Mouse (Mus musculus): Measurements from ENCODE around the gene Mycbpap. TPM values are rescaled to one million over a fixed set of nuclear protein-coding genes. Genes with fewer than 3 reads are reported as not detected.

The Mycbpap gene
- polyA plus RNA-seq, 1 experiment from 2014 or later, result 0.05 TPM

DNA sequence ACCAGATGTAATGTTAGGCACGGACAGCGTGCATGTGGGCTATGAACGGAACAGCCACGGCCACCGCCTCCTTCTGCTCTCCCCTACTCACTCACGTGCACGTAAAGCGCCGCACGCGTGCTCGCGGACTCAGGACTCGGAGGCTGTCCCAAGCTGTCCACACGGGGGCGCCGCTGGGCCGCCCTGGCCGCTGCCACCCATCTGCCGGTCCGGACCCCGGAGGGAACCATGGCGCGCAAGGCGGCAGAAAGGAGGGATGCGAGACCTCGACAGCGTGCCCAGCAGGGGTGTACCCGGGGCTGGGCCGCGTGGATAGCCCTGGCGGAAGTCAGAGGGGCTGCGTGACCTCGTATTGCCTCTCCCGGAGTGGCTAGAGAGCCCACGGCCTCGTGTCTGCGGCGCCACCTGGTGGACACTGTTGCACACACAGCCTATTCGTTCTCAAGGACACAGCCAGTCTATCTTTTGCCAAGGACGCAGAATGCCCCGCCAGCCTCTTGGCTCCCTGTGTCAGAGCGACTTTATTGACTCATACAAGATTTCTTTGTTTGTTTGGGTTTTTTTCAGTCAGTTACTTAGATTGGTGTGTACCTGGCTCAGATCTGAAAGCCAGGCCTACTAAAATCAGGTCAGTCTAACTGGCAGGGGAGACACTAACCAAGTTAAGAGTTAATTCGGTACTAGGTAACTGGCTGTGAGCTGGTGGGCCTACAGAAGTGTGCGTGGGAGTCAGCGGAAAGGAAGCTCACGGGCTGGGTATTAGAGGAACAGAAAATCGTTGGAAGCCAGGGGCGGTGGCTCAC, 27.5 kb upstream of the Mycbpap start, which contains the start of gene Rsad1:
Gene Rsad1 (minus strand): TSS at position 368 of the 803 bp plus-strand sequence.
- Histone ChIP-seq H3K4me2 (peak within 1 kb of the TSS; percentile 83), H3K9me3 (replicated peaks) (no peaks in the 10 kb centered on the region), H3K27me3 (no peaks in the 10 kb centered on the region), H3K4me1 (replicated peaks) (peaks cover 18% of the 10 kb centered on the region), H3K4me3 (replicated peaks) (peak within 1 kb of the TSS; percentile 71), H3K36me3 (no peaks in the 10 kb centered on the region), H3K9ac (peak within 1 kb of the TSS; percentile 74), H3K27ac (peak within 1 kb of the TSS; percentile 54; the same call in 1 of the 2 replicates)
- DNase-seq, result peak; percentile 84
- peak; percentile 79 for ATAC-seq (ENCODE audit: low read depth)
- WGBS (ENCODE audit: insufficient replicate concordance), result 4% methylated on average over 49 of the region's 49 CpGs

DNA sequence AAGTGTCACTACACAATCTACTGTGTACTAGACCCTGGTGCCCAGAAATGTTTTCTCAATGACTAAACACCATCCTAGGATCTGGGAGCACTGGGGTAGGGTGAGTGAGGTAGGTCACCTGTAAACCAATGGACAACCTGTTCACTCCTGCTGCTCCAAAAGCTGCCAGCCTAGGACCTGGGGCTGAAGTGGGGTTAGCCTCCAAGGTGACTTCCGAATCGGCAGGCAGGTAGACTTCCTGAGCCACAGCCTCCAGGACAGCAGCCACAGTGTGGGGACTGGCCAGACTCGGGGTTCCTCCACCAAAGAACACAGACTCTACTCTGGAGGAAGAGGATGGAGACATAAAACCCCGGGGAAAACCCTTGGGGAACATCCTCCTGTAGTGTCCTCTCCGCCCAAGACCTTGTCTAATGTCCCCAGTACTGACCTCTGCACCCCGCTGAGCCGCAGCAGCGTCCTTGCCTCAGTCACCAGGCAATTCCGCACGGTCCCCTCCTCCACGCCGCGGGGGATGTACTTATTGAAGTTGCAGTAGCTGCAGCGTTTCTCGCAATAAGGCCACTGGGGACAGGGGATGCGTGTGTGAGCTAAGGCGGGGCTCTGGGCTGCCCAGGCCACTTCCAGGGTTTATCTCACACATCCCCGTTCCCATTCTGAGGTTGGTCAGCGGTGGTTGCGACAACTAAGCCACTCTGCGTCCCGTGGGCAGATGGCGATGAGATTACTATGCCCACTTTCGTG, 26.7 kb upstream of the Mycbpap start:
- peak; percentile 21 for ATAC-seq (ENCODE audit: low read depth)
- peaks cover 18% of the 10 kb centered on the region for H3K4me1 ChIP-seq (replicated peaks)
- DNase-seq, result no peak

DNA sequence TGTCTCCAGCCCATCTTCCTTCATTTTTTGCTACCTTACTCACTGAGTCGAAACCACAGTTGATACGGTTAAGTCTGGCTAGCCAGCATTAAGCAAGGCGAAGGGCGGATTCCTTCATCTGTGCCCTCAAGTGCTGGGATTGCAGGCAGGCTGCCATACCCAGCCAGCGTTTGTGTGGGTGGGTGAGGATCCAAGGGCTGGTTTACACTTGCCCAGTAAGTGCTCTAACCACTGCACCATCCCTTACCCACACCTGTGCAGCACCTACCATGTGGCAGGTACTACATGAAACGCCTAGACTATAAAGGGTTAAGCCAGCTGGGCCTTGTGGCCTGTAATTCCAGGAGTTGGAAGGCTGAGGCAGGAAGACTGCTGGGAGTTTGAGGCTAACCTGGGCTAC, 25.7 kb upstream of the Mycbpap start:
- Histone ChIP-seq H3K27ac (no peak overlapping the region), H3K9me3 (replicated peaks) (no peaks in the 10 kb centered on the region), H3K36me3 (no peaks in the 10 kb centered on the region), H3K9ac (no peak overlapping the region), H3K4me3 (replicated peaks) (no peak overlapping the region), H3K27me3 (no peaks in the 10 kb centered on the region), H3K4me1 (replicated peaks) (peaks cover 18% of the 10 kb centered on the region), H3K4me2 (no peak overlapping the region)
- ATAC-seq (ENCODE audit: low read depth), result no peak
- WGBS (ENCODE audit: insufficient replicate concordance), result 82% methylated on average over 6 of the region's 6 CpGs
- DNase-seq, result no peak

More for the DNA sequence above, 26.7 kb upstream of the Mycbpap start:
- Histone ChIP-seq H3K27me3 (no peaks in the 10 kb centered on the region), H3K9me3 (replicated peaks) (no peaks in the 10 kb centered on the region), H3K4me2 (peak overlapping the region; percentile 83), H3K27ac (no peak overlapping the region), H3K9ac (peak overlapping the region; percentile 74), H3K36me3 (no peaks in the 10 kb centered on the region), H3K4me3 (replicated peaks) (peak overlapping the region; percentile 71)
- 9% methylated on average over 24 of the region's 24 CpGs for WGBS (ENCODE audit: insufficient replicate concordance)

- H3K36me3 ChIP-seq, result no peaks in the 10 kb centered on the region
- H3K27ac ChIP-seq, result no peak overlapping the region
- no peak overlapping the region for H3K4me2 ChIP-seq
- H3K9ac ChIP-seq, result no peak overlapping the region
- WGBS (ENCODE audit: insufficient replicate concordance), result 84% methylated on average over 5 of the region's 5 CpGs
- H3K4me1 ChIP-seq (replicated peaks), result peaks cover 18% of the 10 kb centered on the region
- no peaks in the 10 kb centered on the region for H3K27me3 ChIP-seq
- no peak overlapping the region for H3K4me3 ChIP-seq (replicated peaks)
- no peak for ATAC-seq (ENCODE audit: low read depth)
- H3K9me3 ChIP-seq (replicated peaks), result no peaks in the 10 kb centered on the region
- no peak for DNase-seq
Measured at GRCm38 (mm10) chr11:94546381-94546780, 24.8 kb upstream of the Mycbpap start.

DNA sequence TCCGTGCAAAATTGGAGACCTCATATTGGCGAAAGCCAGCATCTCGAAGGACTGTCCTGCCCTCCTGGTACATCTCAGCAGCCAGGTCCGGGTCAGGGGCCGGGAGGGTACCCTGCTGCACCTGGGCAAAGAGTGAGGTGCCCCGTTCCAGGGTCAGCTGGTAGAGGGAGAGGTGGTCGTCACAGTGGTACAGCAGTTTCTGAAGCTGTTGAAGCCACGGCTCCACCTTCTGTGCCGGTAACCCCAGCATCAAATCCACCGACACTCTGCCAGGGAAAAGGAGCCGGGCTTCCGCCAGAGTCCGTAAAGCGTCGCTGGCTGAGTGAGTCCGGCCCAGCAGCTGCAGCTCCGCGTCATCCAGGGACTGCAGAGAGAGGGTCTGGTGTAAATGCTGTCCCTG, 22.9 kb upstream of the Mycbpap start:
- 73% methylated on average over 18 of the region's 18 CpGs for WGBS (ENCODE audit: insufficient replicate concordance)
- no peaks in the 10 kb centered on the region for H3K36me3 ChIP-seq
- DNase-seq, result no peak
- H3K27ac ChIP-seq, result no peak overlapping the region
- no peak overlapping the region for H3K9ac ChIP-seq
- H3K4me3 ChIP-seq (replicated peaks), result no peak overlapping the region
- H3K4me2 ChIP-seq, result no peak overlapping the region
- ATAC-seq (ENCODE audit: low read depth), result no peak
- no peaks in the 10 kb centered on the region for H3K27me3 ChIP-seq
- H3K4me1 ChIP-seq (replicated peaks), result peaks cover 14% of the 10 kb centered on the region
- no peaks in the 10 kb centered on the region for H3K9me3 ChIP-seq (replicated peaks)

GRCm38 (mm10) chr11:94543932-94544331, 22.4 kb upstream of the Mycbpap start:
- H3K9me3 ChIP-seq (replicated peaks), result no peaks in the 10 kb centered on the region
- DNase-seq, result peak; percentile 15
- no peaks in the 10 kb centered on the region for H3K36me3 ChIP-seq
- WGBS (ENCODE audit: insufficient replicate concordance), result 55% methylated on average over 9 of the region's 9 CpGs
- peaks cover 11% of the 10 kb centered on the region for H3K4me1 ChIP-seq (replicated peaks)
- no peak for ATAC-seq (ENCODE audit: low read depth)
- H3K4me2 ChIP-seq, result no peak overlapping the region
- H3K27ac ChIP-seq, result no peak overlapping the region
- no peak overlapping the region for H3K4me3 ChIP-seq (replicated peaks)
- H3K9ac ChIP-seq, result no peak overlapping the region
- no peaks in the 10 kb centered on the region for H3K27me3 ChIP-seq

DNA sequence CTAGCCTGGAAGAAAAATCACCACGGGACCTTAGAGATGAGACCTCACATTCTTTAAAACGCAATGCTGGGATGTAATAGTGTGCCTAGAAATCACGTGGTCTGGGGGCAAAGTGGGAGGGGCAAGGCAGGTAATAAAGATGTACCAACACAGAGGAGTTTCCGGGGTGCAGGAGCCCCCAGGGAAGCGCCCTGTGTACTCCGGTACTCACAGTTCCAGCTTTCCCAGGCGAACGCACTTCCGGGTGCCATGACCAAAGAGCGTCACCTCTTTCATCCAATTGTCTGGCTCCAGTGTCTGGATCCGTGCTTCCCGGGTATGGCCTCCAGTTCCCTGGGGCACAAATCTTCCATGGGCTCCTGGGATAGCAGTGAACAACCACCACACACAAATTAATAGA, 21.8 kb upstream of the Mycbpap start:
- DNase-seq, result no peak
- H3K4me1 ChIP-seq (replicated peaks), result peaks cover 5% of the 10 kb centered on the region
- H3K27me3 ChIP-seq, result no peaks in the 10 kb centered on the region
- no peaks in the 10 kb centered on the region for H3K9me3 ChIP-seq (replicated peaks)
- H3K27ac ChIP-seq, result no peak overlapping the region
- no peak overlapping the region for H3K9ac ChIP-seq
- 84% methylated on average over 12 of the region's 12 CpGs for WGBS (ENCODE audit: insufficient replicate concordance)
- ATAC-seq (ENCODE audit: low read depth), result no peak
- no peaks in the 10 kb centered on the region for H3K36me3 ChIP-seq
- H3K4me3 ChIP-seq (replicated peaks), result no peak overlapping the region
- H3K4me2 ChIP-seq, result no peak overlapping the region

- Histone ChIP-seq H3K4me2 (no peak overlapping the region), H3K9ac (no peak overlapping the region), H3K36me3 (no peaks in the 10 kb centered on the region), H3K9me3 (replicated peaks) (no peaks in the 10 kb centered on the region), H3K27me3 (no peaks in the 10 kb centered on the region), H3K27ac (no peak overlapping the region), H3K4me1 (replicated peaks) (no peaks in the 10 kb centered on the region), H3K4me3 (replicated peaks) (no peak overlapping the region)
- DNase-seq, result no peak
- ATAC-seq (ENCODE audit: low read depth), result no peak
- 66% methylated on average over 4 of the region's 4 CpGs for WGBS (ENCODE audit: insufficient replicate concordance)
Measured at GRCm38 (mm10) chr11:94542400-94542799, 20.9 kb upstream of the Mycbpap start.

DNA sequence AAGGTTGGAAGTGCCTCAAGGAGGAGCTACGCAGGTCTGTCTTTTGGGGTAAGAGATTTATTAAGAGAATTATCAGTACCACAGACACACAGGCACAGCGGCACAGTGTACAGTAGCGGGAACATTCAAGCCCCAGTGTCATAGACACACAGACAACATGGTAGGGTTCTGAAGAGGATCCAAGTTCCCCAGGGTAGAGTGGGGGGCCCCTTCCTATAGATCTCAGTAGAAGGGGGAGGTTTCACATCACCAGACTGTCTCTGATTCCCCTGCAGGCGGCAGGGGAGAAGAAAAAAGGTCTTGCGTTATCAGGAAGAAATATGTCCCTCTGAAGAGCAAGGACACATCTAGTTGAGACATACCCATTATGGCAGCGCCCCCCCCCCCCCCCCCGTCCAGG, 18.2 kb upstream of the Mycbpap start:
- Histone ChIP-seq H3K27me3 (no peaks in the 10 kb centered on the region), H3K36me3 (no peaks in the 10 kb centered on the region), H3K9me3 (replicated peaks) (no peaks in the 10 kb centered on the region), H3K4me2 (no peak overlapping the region), H3K9ac (no peak overlapping the region), H3K27ac (no peak overlapping the region), H3K4me3 (replicated peaks) (no peak overlapping the region), H3K4me1 (replicated peaks) (no peaks in the 10 kb centered on the region)
- DNase-seq, result no peak
- no peak for ATAC-seq (ENCODE audit: low read depth)
- WGBS (ENCODE audit: insufficient replicate concordance), result 66% methylated on average over 7 of the region's 7 CpGs

- no peaks in the 10 kb centered on the region for H3K27me3 ChIP-seq
- H3K4me1 ChIP-seq (replicated peaks), result no peaks in the 10 kb centered on the region
- no peaks in the 10 kb centered on the region for H3K36me3 ChIP-seq
- no peak overlapping the region for H3K4me2 ChIP-seq
- no peak overlapping the region for H3K27ac ChIP-seq
- no peak overlapping the region for H3K9ac ChIP-seq
- no peak for ATAC-seq (ENCODE audit: low read depth)
- no peak overlapping the region for H3K4me3 ChIP-seq (replicated peaks)
- H3K9me3 ChIP-seq (replicated peaks), result no peaks in the 10 kb centered on the region
- 63% methylated on average over 8 of the region's 8 CpGs for WGBS (ENCODE audit: insufficient replicate concordance)
- DNase-seq, result no peak
Measured at GRCm38 (mm10) chr11:94538733-94539292, 17.3 kb upstream of the Mycbpap start.

DNA sequence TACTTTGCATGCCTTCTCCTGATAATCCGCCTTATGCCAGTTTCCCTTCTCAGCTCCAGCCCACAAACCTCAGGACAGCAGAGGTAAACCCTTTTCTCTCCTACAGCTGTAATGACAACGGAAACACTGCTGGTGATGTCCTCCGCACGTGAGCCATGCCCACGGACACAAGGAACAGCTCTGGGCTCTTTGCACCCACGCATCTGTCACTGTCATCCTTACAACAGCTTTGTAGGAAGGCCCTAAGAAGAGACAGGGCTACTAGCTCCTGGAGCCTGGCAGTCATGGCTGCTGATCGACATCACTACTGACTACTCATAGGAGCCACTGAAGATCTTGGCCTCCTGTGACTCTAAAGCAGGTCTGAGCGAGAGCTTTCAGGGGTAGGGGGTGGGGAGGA, 11.6 kb upstream of the Mycbpap start:
- no peak overlapping the region for H3K9ac ChIP-seq
- ATAC-seq (ENCODE audit: low read depth), result no peak
- H3K27me3 ChIP-seq, result no peaks in the 10 kb centered on the region
- H3K36me3 ChIP-seq, result no peaks in the 10 kb centered on the region
- H3K4me3 ChIP-seq (replicated peaks), result no peak overlapping the region
- H3K4me2 ChIP-seq, result no peak overlapping the region
- DNase-seq, result no peak
- no peaks in the 10 kb centered on the region for H3K4me1 ChIP-seq (replicated peaks)
- H3K9me3 ChIP-seq (replicated peaks), result no peaks in the 10 kb centered on the region
- no peak overlapping the region for H3K27ac ChIP-seq
- WGBS (ENCODE audit: insufficient replicate concordance), result 62% methylated on average over 8 of the region's 8 CpGs

Measured in liver, embryonic 13.5 days (tissue).